Mouse (Mus musculus): ENCODE data around the gene Dffa. TPM values are rescaled to one million over a fixed set of nuclear protein-coding genes. Genes with fewer than 3 reads are reported as not detected.

The Dffa gene
- total and polyA plus RNA-seq, 3 experiments = 23.4 to 44.8 (median 26.8) TPM

- no peak overlapping the region for H3K27ac ChIP-seq (ENCODE audit: insufficient read depth, low read depth)
- dilution Hi-C loops (cut with MboI; ENCODE audit: extremely low pct_ligation_motif_present, extremely low pct_unique_long_range_greater_than_20kb, low sequenced_read_pairs) = no loop called here
Measured at GRCm38 (mm10) chr4:149159203-149159602, 55.3 kb downstream of the Dffa start.

GRCm38 (mm10) chr4:149159891-149160290, 55.9 kb downstream of the Dffa start:
- Histone ChIP-seq H3K4me2 (ENCODE audit: insufficient read depth, low read depth, poor library complexity, severe bottlenecking) (no peak overlapping the region), H3K27me3 (replicated peaks) (no peaks in the 10 kb centered on the region), H3K9ac (ENCODE audit: insufficient read depth, low read depth) (no peak overlapping the region), H3K4me3 (replicated peaks in 1 of 3; ENCODE audit: low read depth in 2 of 3, low read length in 2 of 3, poor library complexity in 1 of 3) (no peak overlapping the region), H3K36me3 (replicated peaks in 1 of 2; ENCODE audit: control insufficient read depth in 1 of 2, insufficient read depth in 1 of 2, low read length in 1 of 2) (peaks cover 69 to 94% of the 10 kb centered on the region in 2 experiments), H3K9me3 (replicated peaks; ENCODE audit: low read length) (peaks cover 3% of the 10 kb centered on the region), H3K79me2 (replicated peaks; ENCODE audit: control insufficient read depth, extremely low read depth, insufficient read depth, poor library complexity, severe bottlenecking) (peaks cover 6% of the 10 kb centered on the region), H3K4me1 (ENCODE audit: control insufficient read depth in 1 of 2, insufficient read depth in 2 of 2) (peaks cover 0 to 21% of the 10 kb centered on the region in 2 experiments; a peak in 2 of 4 replicates), H3K27ac (ENCODE audit: insufficient read depth, low read depth) (no peak overlapping the region)
- in situ Hi-C loops (cut with MboI; ENCODE audit: low pct_ligation_motif_present, low pct_unique_long_range_greater_than_20kb, low sequenced_read_pairs) = loop anchor here (25.0 kb wide), 1 partner anchor 552 kb away; the partner anchor contains the start of gene Pik3cd
- no peak for DNase-seq (ENCODE audit: extremely low read depth)
- TF ChIP-seq IRF4 (IDR thresholded peaks at IDR 0.05; ENCODE audit: low read depth, low read length) (no peak), ETS1 (conservative IDR thresholded peaks at IDR 0.05; ENCODE audit: low read depth, low read length) (no peak), RAD21 (IDR thresholded peaks at IDR 0.05; ENCODE audit: low read depth, low read length) (no peak), ZC3H11A (IDR thresholded peaks at IDR 0.05; ENCODE audit: low read depth, low read length) (no peak), BHLHE40 (IDR thresholded peaks at IDR 0.05; ENCODE audit: low read depth, low read length) (no peak), JUN (IDR thresholded peaks at IDR 0.05; ENCODE audit: insufficient read depth, low read depth, low read length) (no peak), SIN3A (IDR thresholded peaks at IDR 0.05; ENCODE audit: low read length) (no peak), MEF2A (IDR thresholded peaks at IDR 0.05; ENCODE audit: borderline replicate concordance, low read depth, low read length) (no peak), CHD2 (IDR thresholded peaks at IDR 0.05; ENCODE audit: low read length) (no peak), UBTF (IDR thresholded peaks at IDR 0.05; ENCODE audit: low read depth, low read length) (no peak), ZKSCAN1 (IDR thresholded peaks at IDR 0.05; ENCODE audit: borderline replicate concordance, low read depth, low read length) (no peak), E2F4 (IDR thresholded peaks at IDR 0.05; ENCODE audit: insufficient replicate concordance, low read depth, low read length) (no peak), MAX (IDR thresholded peaks at IDR 0.05; ENCODE audit: low read length) (no peak)
- dilution Hi-C loops (cut with MboI; ENCODE audit: extremely low pct_ligation_motif_present, extremely low pct_unique_long_range_greater_than_20kb, low sequenced_read_pairs) = no loop called here

More at GRCm38 (mm10) chr4:149159203-149159602, 55.3 kb downstream of the Dffa start:
- in situ Hi-C loops (cut with MboI; ENCODE audit: low pct_ligation_motif_present, low pct_unique_long_range_greater_than_20kb, low sequenced_read_pairs) = loop anchor here (25.0 kb wide), 1 partner anchor 553 kb away; the partner anchor contains the start of gene Pik3cd
- Histone ChIP-seq H3K4me1 (ENCODE audit: control insufficient read depth in 1 of 2, insufficient read depth in 2 of 2) (peaks cover 0 to 15% of the 10 kb centered on the region in 2 experiments; a peak in 2 of 4 replicates), H3K4me2 (ENCODE audit: insufficient read depth, low read depth, poor library complexity, severe bottlenecking) (no peak overlapping the region), H3K79me2 (replicated peaks; ENCODE audit: control insufficient read depth, extremely low read depth, insufficient read depth, poor library complexity, severe bottlenecking) (peaks cover 6% of the 10 kb centered on the region), H3K9ac (ENCODE audit: insufficient read depth, low read depth) (no peak overlapping the region), H3K9me3 (replicated peaks; ENCODE audit: low read length) (peaks cover 3% of the 10 kb centered on the region), H3K27me3 (replicated peaks) (no peaks in the 10 kb centered on the region), H3K4me3 (replicated peaks in 1 of 3; ENCODE audit: low read depth in 2 of 3, low read length in 2 of 3, poor library complexity in 1 of 3) (no peak overlapping the region), H3K36me3 (replicated peaks in 1 of 2; ENCODE audit: control insufficient read depth in 1 of 2, insufficient read depth in 1 of 2, low read length in 1 of 2) (peaks cover 76 to 97% of the 10 kb centered on the region in 2 experiments)
- no peak for TF ChIP-seq UBTF (IDR thresholded peaks at IDR 0.05; ENCODE audit: low read depth, low read length)
- no peak for TF ChIP-seq MEF2A (IDR thresholded peaks at IDR 0.05; ENCODE audit: borderline replicate concordance, low read depth, low read length)
- no peak for TF ChIP-seq MAZ (IDR thresholded peaks at IDR 0.05; ENCODE audit: low read depth, low read length)
- TF ChIP-seq USF1 (IDR thresholded peaks at IDR 0.05; ENCODE audit: low read depth, low read length) = no peak
- TF ChIP-seq CTCF (conservative IDR thresholded peaks at IDR 0.05 in 1 of 2, IDR thresholded peaks at IDR 0.05 in 1 of 2; ENCODE audit: low read depth in 2 of 2, low read length in 2 of 2) = no peak
- TF ChIP-seq MAX (IDR thresholded peaks at IDR 0.05; ENCODE audit: low read length) = no peak
- no peak for TF ChIP-seq ZMIZ1 (IDR thresholded peaks at IDR 0.05; ENCODE audit: low read depth, low read length)
- DNase-seq (ENCODE audit: extremely low read depth) = no peak

Measured in CH12.LX (cell line).